Mouse (Mus musculus): ENCODE results near the gene Sltm. TPM values are rescaled to one million over a fixed set of nuclear protein-coding genes. Genes with fewer than 3 reads are reported as not detected.

The Sltm gene
- polyA plus RNA-seq (2011; ENCODE audit: insufficient read depth, insufficient read length, low read depth, missing spikeins): 87.7 and 92.0 TPM in 2 replicates

DNA sequence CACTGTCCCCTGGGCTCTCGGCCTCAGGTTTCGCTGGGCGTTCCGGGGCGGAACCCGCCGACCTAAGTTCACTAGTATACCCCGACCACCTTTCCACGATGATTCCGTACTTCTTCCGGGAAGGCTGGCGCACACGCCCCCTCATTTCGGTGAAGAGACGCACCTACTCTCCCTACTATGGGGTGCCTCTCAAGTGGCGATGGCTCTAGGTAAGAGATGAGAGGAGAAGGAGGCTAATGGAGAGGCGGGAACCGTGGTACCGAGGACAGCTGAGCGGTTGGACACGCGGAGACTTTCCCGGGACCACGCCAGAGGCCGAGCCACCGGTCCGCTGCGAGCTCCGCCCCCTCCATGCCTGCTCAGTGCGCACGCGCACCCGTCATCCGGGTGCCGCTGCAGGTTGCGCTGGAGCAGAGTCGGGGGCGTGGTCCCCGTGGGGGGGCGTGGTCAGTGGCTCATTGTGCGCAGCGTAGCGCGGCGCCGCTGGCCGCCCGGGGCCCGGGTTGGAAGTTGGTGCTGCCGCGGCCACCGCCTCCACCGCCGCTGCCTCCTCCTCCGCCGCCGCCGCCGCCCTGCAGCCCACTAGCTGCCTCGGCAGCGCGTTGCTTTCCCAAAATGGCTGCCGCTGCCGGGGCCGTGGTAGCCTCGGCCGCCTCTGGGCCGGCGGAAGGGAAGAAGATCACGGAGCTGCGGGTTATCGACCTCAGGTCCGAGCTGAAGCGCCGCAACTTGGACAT is at the start of gene Sltm:
Sltm (plus strand) TSS at position 450 of the 737 bp plus-strand sequence.
- peak within 1 kb of the TSS; percentile 78 for H3K27ac ChIP-seq (ENCODE audit: insufficient read depth, low read length)
- no peaks in the 10 kb centered on the region for H3K9me3 ChIP-seq (replicated peaks; ENCODE audit: control insufficient read depth, insufficient read depth, low read length, poor library complexity, severe bottlenecking)
- peak within 1 kb of the TSS; percentile 80 for H3K9ac ChIP-seq (ENCODE audit: low read depth, poor library complexity, severe bottlenecking)
- peaks cover 4% of the 10 kb centered on the region for H3K36me3 ChIP-seq (ENCODE audit: control insufficient read depth, insufficient read depth, low read length, poor library complexity, severe bottlenecking)
- 0 out of 2 replicates have a peak, but pooled peaks have one; percentile 7 for TF ChIP-seq EP300 (IDR thresholded peaks at IDR 0.05; ENCODE audit: insufficient read depth, low read depth, low read length)
- peak; percentile 40 for TF ChIP-seq POLR2A (IDR thresholded peaks at IDR 0.05; ENCODE audit: insufficient read depth, low read length)
- no peak for TF ChIP-seq CTCF (IDR thresholded peaks at IDR 0.05; ENCODE audit: low read depth, low read length)
- H3K4me1 ChIP-seq (ENCODE audit: control insufficient read depth, insufficient read depth, low read length): no peaks in the 10 kb centered on the region
- H3K27me3 ChIP-seq (ENCODE audit: control insufficient read depth, insufficient read depth, low read length, poor library complexity, severe bottlenecking): no peaks in the 10 kb centered on the region
- peak within 1 kb of the TSS; percentile 95 for H3K4me3 ChIP-seq (ENCODE audit: low read depth, low read length)

DNA sequence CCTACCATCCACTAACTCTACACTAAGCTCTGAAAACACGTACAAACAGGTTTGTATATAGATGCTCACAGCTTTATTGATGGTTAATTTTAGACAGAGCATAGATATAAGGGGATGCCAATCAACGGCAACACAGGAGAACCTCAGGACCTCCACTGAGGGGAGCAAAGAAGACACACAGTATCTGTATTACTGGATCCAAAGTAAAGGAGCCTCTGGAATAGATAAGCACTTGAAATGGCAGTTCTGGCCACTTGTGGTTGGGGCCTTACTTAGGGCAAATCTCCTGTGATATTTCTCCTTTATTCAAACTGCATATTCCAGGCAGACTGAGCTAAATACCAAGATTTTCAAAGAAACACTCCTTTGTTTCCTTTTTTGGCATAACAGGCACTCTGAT is 49.5 kb upstream of the Sltm start:
- no peaks in the 10 kb centered on the region for H3K27me3 ChIP-seq (ENCODE audit: control insufficient read depth, insufficient read depth, low read length, poor library complexity, severe bottlenecking)
- no peak overlapping the region for H3K9ac ChIP-seq (ENCODE audit: low read depth, poor library complexity, severe bottlenecking)
- H3K9me3 ChIP-seq (replicated peaks; ENCODE audit: control insufficient read depth, insufficient read depth, low read length, poor library complexity, severe bottlenecking): no peaks in the 10 kb centered on the region
- H3K36me3 ChIP-seq (ENCODE audit: control insufficient read depth, insufficient read depth, low read length, poor library complexity, severe bottlenecking): peaks cover 4% of the 10 kb centered on the region; the same call in 1 of the 2 replicates
- H3K27ac ChIP-seq (ENCODE audit: insufficient read depth, low read length): no peak overlapping the region
- TF ChIP-seq CTCF (IDR thresholded peaks at IDR 0.05; ENCODE audit: low read depth, low read length) (no peak), POLR2A (IDR thresholded peaks at IDR 0.05; ENCODE audit: insufficient read depth, low read length) (no peak), EP300 (IDR thresholded peaks at IDR 0.05; ENCODE audit: insufficient read depth, low read depth, low read length) (no peak)
- H3K4me3 ChIP-seq (ENCODE audit: low read depth, low read length): no peak overlapping the region
- no peaks in the 10 kb centered on the region for H3K4me1 ChIP-seq (ENCODE audit: control insufficient read depth, insufficient read depth, low read length)

GRCm38 (mm10) chr9:70496990-70497389 is 45.6 kb upstream of the Sltm start:
- peaks cover 10% of the 10 kb centered on the region for H3K36me3 ChIP-seq (ENCODE audit: control insufficient read depth, insufficient read depth, low read length, poor library complexity, severe bottlenecking)
- 0 out of 2 replicates have a peak overlapping the region, but pooled peaks have one; percentile 61 for H3K27ac ChIP-seq (ENCODE audit: insufficient read depth, low read length)
- no peak overlapping the region for H3K9ac ChIP-seq (ENCODE audit: low read depth, poor library complexity, severe bottlenecking)
- H3K9me3 ChIP-seq (replicated peaks; ENCODE audit: control insufficient read depth, insufficient read depth, low read length, poor library complexity, severe bottlenecking): no peaks in the 10 kb centered on the region
- no peaks in the 10 kb centered on the region for H3K4me1 ChIP-seq (ENCODE audit: control insufficient read depth, insufficient read depth, low read length)
- TF ChIP-seq CTCF (IDR thresholded peaks at IDR 0.05; ENCODE audit: low read depth, low read length): no peak
- no peak for TF ChIP-seq POLR2A (IDR thresholded peaks at IDR 0.05; ENCODE audit: insufficient read depth, low read length)
- no peak for TF ChIP-seq EP300 (IDR thresholded peaks at IDR 0.05; ENCODE audit: insufficient read depth, low read depth, low read length)
- no peaks in the 10 kb centered on the region for H3K27me3 ChIP-seq (ENCODE audit: control insufficient read depth, insufficient read depth, low read length, poor library complexity, severe bottlenecking)
- no peak overlapping the region for H3K4me3 ChIP-seq (ENCODE audit: low read depth, low read length)

DNA sequence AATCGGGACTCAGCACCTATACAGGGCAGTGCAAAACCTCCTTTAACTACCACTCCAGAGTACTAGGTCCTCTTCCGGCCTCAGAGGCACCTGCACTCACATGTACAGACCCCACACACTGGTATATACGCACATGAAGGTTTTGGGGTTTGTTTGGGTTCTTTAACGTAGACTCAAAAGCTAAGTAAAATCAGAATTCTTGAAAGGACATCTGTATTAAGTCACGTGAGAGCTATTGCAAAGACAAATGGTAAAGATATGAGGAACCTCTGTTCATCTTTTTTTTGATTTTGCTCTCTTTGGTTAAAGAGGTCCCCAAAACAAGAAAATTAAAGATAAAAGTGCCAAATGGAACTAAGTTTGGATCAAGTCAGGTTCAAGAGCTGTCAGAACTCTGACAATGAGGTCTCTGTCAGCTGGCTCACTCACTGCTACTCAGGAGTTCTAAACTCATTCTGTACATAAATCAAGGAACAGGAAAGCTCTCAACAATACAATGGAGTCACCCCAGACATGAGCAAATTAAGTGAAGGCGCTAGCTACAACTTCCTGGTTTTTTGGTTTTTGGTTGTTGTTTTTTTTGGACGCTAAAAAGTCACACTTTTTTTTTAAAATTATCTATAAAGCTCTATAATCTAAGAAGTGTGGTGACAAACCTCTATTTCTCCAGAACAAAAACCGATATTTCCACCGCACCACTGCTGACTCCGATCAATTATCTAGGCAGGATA is 40.1 kb upstream of the Sltm start:
- peaks cover 5% of the 10 kb centered on the region for H3K36me3 ChIP-seq (ENCODE audit: control insufficient read depth, insufficient read depth, low read length, poor library complexity, severe bottlenecking)
- H3K9ac ChIP-seq (ENCODE audit: low read depth, poor library complexity, severe bottlenecking): peak overlapping the region; percentile 98
- peak overlapping the region; percentile 24; the same call in 1 of the 2 replicates for H3K27ac ChIP-seq (ENCODE audit: insufficient read depth, low read length)
- H3K27me3 ChIP-seq (ENCODE audit: control insufficient read depth, insufficient read depth, low read length, poor library complexity, severe bottlenecking): no peaks in the 10 kb centered on the region
- no peaks in the 10 kb centered on the region for H3K4me1 ChIP-seq (ENCODE audit: control insufficient read depth, insufficient read depth, low read length)
- no peaks in the 10 kb centered on the region for H3K9me3 ChIP-seq (replicated peaks; ENCODE audit: control insufficient read depth, insufficient read depth, low read length, poor library complexity, severe bottlenecking)
- TF ChIP-seq CTCF (IDR thresholded peaks at IDR 0.05; ENCODE audit: low read depth, low read length) (no peak), EP300 (IDR thresholded peaks at IDR 0.05; ENCODE audit: insufficient read depth, low read depth, low read length) (no peak), POLR2A (IDR thresholded peaks at IDR 0.05; ENCODE audit: insufficient read depth, low read length) (no peak)
- peak overlapping the region; percentile 91 for H3K4me3 ChIP-seq (ENCODE audit: low read depth, low read length)

GRCm38 (mm10) chr9:70503015-70503603 is 39.4 kb upstream of the Sltm start:
- Histone ChIP-seq H3K4me3 (ENCODE audit: low read depth, low read length) (peak overlapping the region; percentile 91), H3K27me3 (ENCODE audit: control insufficient read depth, insufficient read depth, low read length, poor library complexity, severe bottlenecking) (no peaks in the 10 kb centered on the region), H3K9me3 (replicated peaks; ENCODE audit: control insufficient read depth, insufficient read depth, low read length, poor library complexity, severe bottlenecking) (no peaks in the 10 kb centered on the region), H3K4me1 (ENCODE audit: control insufficient read depth, insufficient read depth, low read length) (no peaks in the 10 kb centered on the region), H3K27ac (ENCODE audit: insufficient read depth, low read length) (peak overlapping the region; percentile 74; the same call in 1 of the 2 replicates), H3K36me3 (ENCODE audit: control insufficient read depth, insufficient read depth, low read length, poor library complexity, severe bottlenecking) (peaks cover 5% of the 10 kb centered on the region), H3K9ac (ENCODE audit: low read depth, poor library complexity, severe bottlenecking) (peak overlapping the region; percentile 98)
- TF ChIP-seq EP300 (IDR thresholded peaks at IDR 0.05; ENCODE audit: insufficient read depth, low read depth, low read length) (no peak), CTCF (IDR thresholded peaks at IDR 0.05; ENCODE audit: low read depth, low read length) (no peak), POLR2A (IDR thresholded peaks at IDR 0.05; ENCODE audit: insufficient read depth, low read length) (no peak)

All from ES-Bruce4 (cell line).